Mouse (Mus musculus) heart, embryonic 12.5 days (tissue): Measurements from ENCODE around the gene Cysltr1. TPM values are rescaled to one million over a fixed set of nuclear protein-coding genes. Genes with fewer than 3 reads are reported as not detected.

Experiments used
- ATAC-seq: fragments of 200-750 bp; cut with Nextera tagmentation; 2 replicates; pipeline ENCODE4 v1.8.0; 2017; ENCODE audit warnings: moderate TSS enrichment, moderate library complexity; ENCODE audit not compliant: insufficient number of reproducible peaks, low FRiP score
- H3K27ac ChIP-seq: fragments of 300-500 bp; sonication (generic); 2 replicates; pipeline ENCODE4 v1.5.1; 2016; ENCODE audit warnings: mild to moderate bottlenecking, moderate library complexity; ENCODE audit not compliant: poor library complexity, severe bottlenecking
- H3K27me3 ChIP-seq: fragments of 300-500 bp; sonication (generic); replicated peaks from 2 replicates; pipeline ENCODE4 v1.6.1; 2016; ENCODE audit warnings: mild to moderate bottlenecking, moderate library complexity
- H3K36me3 ChIP-seq: fragments of 300-500 bp; sonication (generic); 2 replicates; pipeline ENCODE4 v1.6.1; 2016; ENCODE audit warnings: mild to moderate bottlenecking, moderate library complexity
- H3K4me1 ChIP-seq: fragments of 300-500 bp; sonication (generic); replicated peaks from 2 replicates; pipeline ENCODE4 v1.6.1; 2016; ENCODE audit warnings: mild to moderate bottlenecking
- H3K4me2 ChIP-seq: fragments of 300-500 bp; sonication (generic); 2 replicates; pipeline ENCODE4 v1.6.1; 2016; ENCODE audit warnings: mild to moderate bottlenecking, moderate library complexity
- H3K4me3 ChIP-seq: fragments of 300-500 bp; sonication (generic); 2 replicates; pipeline ENCODE4 v1.5.1; 2016; ENCODE audit warnings: mild to moderate bottlenecking
- H3K9ac ChIP-seq: fragments of 300-500 bp; sonication (generic); 2 replicates; pipeline ENCODE4 v1.6.1; 2016; ENCODE audit warnings: mild to moderate bottlenecking, moderate library complexity
- H3K9me3 ChIP-seq: fragments of 300-500 bp; sonication (generic); replicated peaks from 2 replicates; pipeline ENCODE4 v1.6.1; 2016; ENCODE audit warnings: mild to moderate bottlenecking, moderate library complexity
- WGBS: fragments of 180-500 bp; shearing (Covaris S2); methylation state at CpG from one replicate; pipeline ENCODE4 v1.1.7; 2016; 5-methylcytosine and 5-hydroxymethylcytosine counted together
- polyA plus RNA-seq: library from polyadenylated mRNA; unstranded; fragments of >200 nt; fragmentation: Nextera tagmentation; extraction: Ambion mirVana; gene quantifications from 2 replicates; pipeline ENCODE4 v1.2.1, GENCODE M21; 2016

Gene Cysltr1
- polyA plus RNA-seq, 1 experiment from 2014 or later = 0.83 TPM

DNA sequence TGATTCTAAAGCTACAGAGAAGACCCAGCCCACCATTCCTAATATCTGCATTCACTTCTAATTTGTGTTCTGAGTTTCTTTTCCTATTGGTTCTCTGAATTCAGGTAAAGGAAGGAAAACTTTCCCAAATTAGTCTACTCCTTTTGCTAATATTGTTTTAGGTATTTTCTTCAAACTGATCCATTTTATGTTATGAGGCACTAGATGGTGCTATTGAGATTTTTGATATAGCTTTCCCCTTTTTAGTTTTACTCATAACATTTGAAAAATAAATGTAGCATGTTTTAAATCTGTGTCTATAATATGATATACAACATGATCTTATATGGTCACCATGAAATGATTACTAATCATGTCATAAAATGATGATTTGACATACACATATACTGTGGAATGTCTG lies 23.1 kb downstream of the Cysltr1 start:
- no peak overlapping the region for H3K4me2 ChIP-seq
- ATAC-seq = no peak
- H3K4me3 ChIP-seq = no peak overlapping the region
- H3K36me3 ChIP-seq = no peaks in the 10 kb centered on the region
- no peaks in the 10 kb centered on the region for H3K4me1 ChIP-seq
- no peaks in the 10 kb centered on the region for H3K9me3 ChIP-seq
- H3K27me3 ChIP-seq = no peaks in the 10 kb centered on the region
- no peak overlapping the region for H3K27ac ChIP-seq
- H3K9ac ChIP-seq = no peak overlapping the region

GRCm38 (mm10) chrX:106578966-106579365 lies 24.5 kb downstream of the Cysltr1 start:
- Histone ChIP-seq H3K9me3 (no peaks in the 10 kb centered on the region), H3K9ac (no peak overlapping the region), H3K4me1 (no peaks in the 10 kb centered on the region), H3K27ac (no peak overlapping the region), H3K27me3 (no peaks in the 10 kb centered on the region), H3K36me3 (no peaks in the 10 kb centered on the region), H3K4me3 (no peak overlapping the region), H3K4me2 (no peak overlapping the region)
- ATAC-seq = no peak
- WGBS = 63% methylated on average over 3 of the region's 3 CpGs

- Histone ChIP-seq H3K27ac (no peak overlapping the region), H3K27me3 (no peaks in the 10 kb centered on the region), H3K9ac (no peak overlapping the region), H3K36me3 (no peaks in the 10 kb centered on the region), H3K9me3 (no peaks in the 10 kb centered on the region), H3K4me3 (no peak overlapping the region), H3K4me1 (no peaks in the 10 kb centered on the region), H3K4me2 (no peak overlapping the region)
- 66% methylated on average over 2 of the region's 2 CpGs for WGBS
- no peak for ATAC-seq
These were observed 48.0 kb downstream of the Cysltr1 start for GRCm38 (mm10) chrX:106555457-106555856.

DNA sequence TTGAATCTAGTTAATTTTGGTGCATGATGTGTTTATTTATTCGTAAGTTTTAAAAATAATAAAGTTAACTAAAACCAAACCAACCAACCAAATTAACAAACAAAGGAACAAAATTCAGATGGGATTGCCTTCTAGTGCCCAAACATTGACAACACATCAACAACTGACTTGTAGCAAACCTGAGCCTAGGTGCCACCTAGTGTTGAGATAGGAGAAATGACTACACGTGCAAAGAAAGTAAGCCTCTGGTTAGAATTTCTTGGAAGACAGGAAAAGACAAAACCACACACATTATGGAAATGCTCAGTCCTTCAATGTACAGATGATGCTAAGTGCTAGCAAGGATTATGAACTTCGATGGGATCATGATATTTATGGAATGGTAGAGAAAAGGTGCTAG lies 67.1 kb downstream of the Cysltr1 start:
- 31% methylated on average over 3 of the region's 3 CpGs for WGBS
- ATAC-seq = no peak

More for the DNA sequence above, 67.1 kb downstream of the Cysltr1 start:
- Histone ChIP-seq H3K27me3 (no peaks in the 10 kb centered on the region), H3K4me2 (no peak overlapping the region), H3K36me3 (no peaks in the 10 kb centered on the region), H3K4me3 (no peak overlapping the region), H3K9ac (no peak overlapping the region), H3K27ac (no peak overlapping the region), H3K9me3 (0 out of 2 replicates have a peak, but pooled peaks cover 3% of the 10 kb centered on the region), H3K4me1 (no peaks in the 10 kb centered on the region)

Other genes with a start within 250 kb of the Cysltr1 start
- 5.3 and 6.3 TPM in 2 replicates for gene Fndc3c1, start 118.3 kb downstream of the Cysltr1 start, polyA plus RNA-seq
- gene Gm5127, start 20.5 kb downstream of the Cysltr1 start, polyA plus RNA-seq = not detected in 2 replicates
- gene Rtl3, start 237.0 kb upstream of the Cysltr1 start, polyA plus RNA-seq = 3.8 and 3.9 TPM in 2 replicates